Mouse (Mus musculus) G1E (cell line): ENCODE measurements around the gene Papss1.

Experiments
- CTCF ChIP-seq: IDR thresholded peaks from 2 replicates; pipeline ENCODE4 v1.5.1; 2012; ENCODE audit warnings: low read depth, low read length, inconsistent platforms, mixed read lengths
- GATA1 ChIP-seq: IDR thresholded peaks from 2 replicates; pipeline ENCODE4 v1.6.1; 2012; ENCODE audit warnings: borderline replicate concordance, low read length, inconsistent platforms, mixed read lengths
- TAL1 ChIP-seq: conservative IDR thresholded peaks from 2 replicates; pipeline ENCODE4 v1.6.1; 2012; ENCODE audit warnings: low read depth, low read length, inconsistent platforms, mixed read lengths

GRCm38 (mm10) chr3:131594361-131594760 lies 29.8 kb downstream of the Papss1 start:
- TF ChIP-seq CTCF (no peak), GATA1 (no peak), TAL1 (no peak)
